Mouse (Mus musculus): ENCODE results near the gene Syt12. TPM values are rescaled to one million over a fixed set of nuclear protein-coding genes. Genes with fewer than 3 reads are reported as not detected.
A peak's percentile ranks its signal among the peaks of the same experiment; 100 is the strongest.

Gene Syt12
- polyA plus RNA-seq, 2 experiments: 0.06 to 0.15 TPM

DNA sequence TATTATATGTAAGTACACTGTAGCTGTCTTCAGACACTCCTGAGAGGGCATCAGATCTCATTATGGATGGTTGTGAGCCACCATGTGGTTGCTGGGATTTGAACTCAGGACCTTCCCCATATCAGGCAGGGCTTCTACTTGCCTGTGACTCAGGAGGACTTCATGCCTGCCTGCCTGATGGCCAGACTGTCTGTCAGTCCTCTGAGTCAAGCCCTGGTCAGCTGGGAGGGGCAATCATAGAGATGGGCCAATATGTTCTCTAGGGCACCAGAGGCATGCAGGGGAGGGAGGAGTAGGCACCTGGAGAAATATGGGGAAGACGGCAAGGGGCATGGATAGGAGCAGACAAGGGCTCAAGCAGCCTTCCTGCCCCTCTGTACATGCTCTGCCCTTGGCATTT is 42.2 kb downstream of the Syt12 start:
- 69% methylated on average over 1 of the region's 1 CpGs for WGBS (ENCODE audit: insufficient replicate concordance)
- DNase-seq (ENCODE audit: low read depth in 3 of 3, low spot score in 3 of 3) (no peak), ATAC-seq (ENCODE audit: insufficient read depth) (no peak)
- Histone ChIP-seq H3K9me3 (ENCODE audit: control insufficient read depth, low read length) (no peaks in the 10 kb centered on the region), H3K9ac (replicated peaks) (no peak overlapping the region), H3K4me2 (ENCODE audit: low read depth) (no peak overlapping the region), H3K4me1 (replicated peaks; ENCODE audit: control insufficient read depth in 2 of 2, insufficient read depth in 2 of 2, low read length in 1 of 2) (no peaks in the 10 kb centered on the region; a peak in 1 of 4 replicates), H3K27me3 (ENCODE audit: control insufficient read depth, insufficient read depth, low read length) (peaks cover 23% of the 10 kb centered on the region), H3K4me3 (ENCODE audit: insufficient read depth in 1 of 2, low read depth in 2 of 2, low read length in 2 of 2) (no peak overlapping the region), H3K27ac (no peak overlapping the region), H3K36me3 (replicated peaks; ENCODE audit: control insufficient read depth, insufficient read depth, low read depth) (no peaks in the 10 kb centered on the region)
- TF ChIP-seq EP300 (IDR thresholded peaks at IDR 0.05; ENCODE audit: low read depth) (no peak), CTCF (IDR thresholded peaks at IDR 0.05; ENCODE audit: low read depth) (no peak)

GRCm38 (mm10) chr19:4433756-4434155 is 43.5 kb downstream of the Syt12 start:
- ATAC-seq (ENCODE audit: insufficient read depth) (no peak), DNase-seq (ENCODE audit: low read depth in 3 of 3, low spot score in 3 of 3) (no peak)
- TF ChIP-seq CTCF (IDR thresholded peaks at IDR 0.05; ENCODE audit: low read depth) (no peak), EP300 (IDR thresholded peaks at IDR 0.05; ENCODE audit: low read depth) (no peak)
- H3K36me3 ChIP-seq (replicated peaks; ENCODE audit: control insufficient read depth, insufficient read depth, low read depth): no peaks in the 10 kb centered on the region
- no peak overlapping the region for H3K4me2 ChIP-seq (ENCODE audit: low read depth)
- H3K27me3 ChIP-seq (ENCODE audit: control insufficient read depth, insufficient read depth, low read length): peaks cover 11% of the 10 kb centered on the region
- no peak overlapping the region for H3K4me3 ChIP-seq (ENCODE audit: insufficient read depth in 1 of 2, low read depth in 2 of 2, low read length in 2 of 2)
- 74% methylated on average over 1 of the region's 1 CpGs for WGBS (ENCODE audit: insufficient replicate concordance)
- H3K27ac ChIP-seq: no peak overlapping the region
- no peaks in the 10 kb centered on the region for H3K9me3 ChIP-seq (ENCODE audit: control insufficient read depth, low read length)
- H3K4me1 ChIP-seq (replicated peaks; ENCODE audit: control insufficient read depth in 2 of 2, insufficient read depth in 2 of 2, low read length in 1 of 2): no peaks in the 10 kb centered on the region
- no peak overlapping the region for H3K9ac ChIP-seq (replicated peaks)

DNA sequence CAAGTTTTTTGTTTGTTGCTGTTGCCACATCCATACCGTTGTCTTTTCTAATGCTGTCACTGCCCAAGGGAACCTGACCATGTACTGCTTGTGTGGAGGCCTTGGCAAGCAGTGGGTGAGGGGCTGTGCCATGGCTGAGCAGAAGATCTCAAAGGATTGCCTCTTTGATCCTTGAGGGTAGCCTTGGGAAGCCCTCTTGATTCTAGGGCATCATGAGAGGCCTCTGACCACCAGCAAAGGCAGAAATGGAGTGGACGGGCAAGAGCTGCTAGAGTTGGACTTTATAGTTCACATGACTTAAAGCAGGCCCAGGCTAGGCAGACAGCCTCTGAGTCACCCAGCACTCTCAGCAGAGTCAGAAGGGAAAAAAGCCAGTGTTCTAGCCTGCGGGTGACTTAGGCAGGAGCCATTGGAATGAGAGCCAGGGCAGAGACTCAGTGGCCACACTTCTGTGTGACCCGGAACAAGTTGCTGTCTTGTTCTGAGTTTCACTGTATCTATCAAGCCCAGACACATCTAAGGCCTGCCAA is 47.1 kb downstream of the Syt12 start:
- H3K4me2 ChIP-seq (ENCODE audit: low read depth): no peak overlapping the region
- H3K27me3 ChIP-seq (ENCODE audit: control insufficient read depth, insufficient read depth, low read length): no peaks in the 10 kb centered on the region
- DNase-seq (ENCODE audit: low read depth in 3 of 3, low spot score in 3 of 3): no peak
- H3K27ac ChIP-seq: no peak overlapping the region
- H3K4me1 ChIP-seq (replicated peaks; ENCODE audit: control insufficient read depth in 2 of 2, insufficient read depth in 2 of 2, low read length in 1 of 2): no peaks in the 10 kb centered on the region
- 60% methylated on average over 4 of the region's 4 CpGs for WGBS (ENCODE audit: insufficient replicate concordance)
- no peaks in the 10 kb centered on the region for H3K36me3 ChIP-seq (replicated peaks; ENCODE audit: control insufficient read depth, insufficient read depth, low read depth)
- no peaks in the 10 kb centered on the region for H3K9me3 ChIP-seq (ENCODE audit: control insufficient read depth, low read length)
- ATAC-seq (ENCODE audit: insufficient read depth): no peak
- TF ChIP-seq CTCF (IDR thresholded peaks at IDR 0.05; ENCODE audit: low read depth) (no peak), EP300 (IDR thresholded peaks at IDR 0.05; ENCODE audit: low read depth) (no peak)
- H3K4me3 ChIP-seq (ENCODE audit: insufficient read depth in 1 of 2, low read depth in 2 of 2, low read length in 2 of 2): no peak overlapping the region
- no peak overlapping the region for H3K9ac ChIP-seq (replicated peaks)

- H3K36me3 ChIP-seq (replicated peaks; ENCODE audit: control insufficient read depth, insufficient read depth, low read depth): no peaks in the 10 kb centered on the region
- no peak overlapping the region for H3K9ac ChIP-seq (replicated peaks)
- TF ChIP-seq CTCF (IDR thresholded peaks at IDR 0.05; ENCODE audit: low read depth) (peak; percentile 83), EP300 (IDR thresholded peaks at IDR 0.05; ENCODE audit: low read depth) (no peak)
- no peak overlapping the region for H3K4me2 ChIP-seq (ENCODE audit: low read depth)
- H3K4me3 ChIP-seq (ENCODE audit: insufficient read depth in 1 of 2, low read depth in 2 of 2, low read length in 2 of 2): no peak overlapping the region
- 51% methylated on average over 19 of the region's 19 CpGs for WGBS (ENCODE audit: insufficient replicate concordance)
- no peaks in the 10 kb centered on the region for H3K9me3 ChIP-seq (ENCODE audit: control insufficient read depth, low read length)
- ATAC-seq (ENCODE audit: insufficient read depth) (no peak), DNase-seq (ENCODE audit: low read depth in 3 of 3, low spot score in 3 of 3) (no peak)
- H3K27me3 ChIP-seq (ENCODE audit: control insufficient read depth, insufficient read depth, low read length): no peaks in the 10 kb centered on the region
- H3K27ac ChIP-seq: no peak overlapping the region
- peaks cover 0 to 2% of the 10 kb centered on the region in 2 experiments; a peak in 1 of 4 replicates for H3K4me1 ChIP-seq (replicated peaks; ENCODE audit: control insufficient read depth in 2 of 2, insufficient read depth in 2 of 2, low read length in 1 of 2)
Measured at GRCm38 (mm10) chr19:4425610-4426366, 51.5 kb downstream of the Syt12 start.

DNA sequence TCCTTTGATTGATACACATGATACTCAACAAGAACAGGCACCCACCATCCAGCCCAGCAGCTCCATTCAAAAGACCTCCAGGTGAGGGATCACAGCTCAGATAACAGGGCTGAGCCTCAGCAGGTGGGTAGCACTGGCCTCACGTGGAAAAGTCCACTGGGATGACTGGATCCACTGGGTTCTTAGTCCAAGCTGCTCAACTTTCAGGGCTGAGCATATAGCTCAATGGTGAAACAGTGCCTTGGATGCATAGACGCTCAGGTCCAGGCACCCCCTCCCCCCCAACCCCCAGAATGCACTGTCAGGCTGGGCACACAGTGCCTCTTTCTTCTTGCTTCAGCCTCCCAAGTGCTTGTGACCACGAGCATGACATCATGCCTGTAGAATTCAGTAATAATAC is 54.2 kb downstream of the Syt12 start:
- no peaks in the 10 kb centered on the region for H3K36me3 ChIP-seq (replicated peaks; ENCODE audit: control insufficient read depth, insufficient read depth, low read depth)
- no peak overlapping the region for H3K4me2 ChIP-seq (ENCODE audit: low read depth)
- WGBS (ENCODE audit: insufficient replicate concordance): 42% methylated on average over 3 of the region's 3 CpGs
- no peak overlapping the region for H3K4me3 ChIP-seq (ENCODE audit: insufficient read depth in 1 of 2, low read depth in 2 of 2, low read length in 2 of 2)
- DNase-seq (ENCODE audit: low read depth in 3 of 3, low spot score in 3 of 3) (no peak), ATAC-seq (ENCODE audit: insufficient read depth) (no peak)
- TF ChIP-seq EP300 (IDR thresholded peaks at IDR 0.05; ENCODE audit: low read depth) (no peak), CTCF (IDR thresholded peaks at IDR 0.05; ENCODE audit: low read depth) (no peak)
- H3K9me3 ChIP-seq (ENCODE audit: control insufficient read depth, low read length): no peaks in the 10 kb centered on the region
- H3K27ac ChIP-seq: no peak overlapping the region
- peaks cover 0 to 10% of the 10 kb centered on the region in 2 experiments; a peak in 2 of 4 replicates for H3K4me1 ChIP-seq (replicated peaks; ENCODE audit: control insufficient read depth in 2 of 2, insufficient read depth in 2 of 2, low read length in 1 of 2)
- H3K9ac ChIP-seq (replicated peaks): no peak overlapping the region
- H3K27me3 ChIP-seq (ENCODE audit: control insufficient read depth, insufficient read depth, low read length): no peaks in the 10 kb centered on the region
